Mouse (Mus musculus) G1E-ER4 (cell line): ENCODE results near the gene Fgd1. TPM values are rescaled to one million over a fixed set of nuclear protein-coding genes. Genes with fewer than 3 reads are reported as not detected.

Source experiments
- GATA1 ChIP-seq: IDR thresholded peaks from one replicate; pipeline ENCODE4 v1.8.0; 2012; ENCODE audit warnings: low read length, inconsistent platforms
- polyA plus RNA-seq: library from polyadenylated mRNA; stranded (reverse); fragments of >175 nt; gene quantifications from 2 replicates; pipeline ENCODE4 v1.2.3, GENCODE M21; 2012

The Fgd1 gene
- polyA plus RNA-seq, result not detected in 2 replicates

GRCm38 (mm10) chrX:151045850-151046249, at the start of gene Fgd1:
TSS of gene Fgd1 (plus strand) at chrX:151046150.
- no peak for TF ChIP-seq GATA1

DNA sequence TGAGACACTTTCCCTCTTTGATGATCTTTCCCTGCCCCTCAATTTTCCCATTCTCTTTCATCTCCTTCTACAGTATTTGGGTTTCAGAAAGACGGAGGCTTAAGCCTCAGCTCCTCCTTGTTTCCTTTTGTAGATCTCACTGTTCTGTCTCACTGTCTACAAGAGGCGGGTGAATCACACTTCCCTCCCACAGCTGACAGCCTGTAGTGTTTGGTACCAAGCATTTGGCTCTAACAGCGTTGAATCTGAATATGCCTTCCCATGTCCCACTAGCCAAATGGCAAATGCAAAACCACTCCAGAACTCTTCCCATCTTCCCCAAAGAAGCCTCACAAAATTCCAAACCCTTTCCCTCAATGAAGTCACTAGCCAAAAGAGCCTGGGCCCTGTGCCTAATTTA, 49.2 kb upstream of the Fgd1 start:
- TF ChIP-seq GATA1, result no peak

DNA sequence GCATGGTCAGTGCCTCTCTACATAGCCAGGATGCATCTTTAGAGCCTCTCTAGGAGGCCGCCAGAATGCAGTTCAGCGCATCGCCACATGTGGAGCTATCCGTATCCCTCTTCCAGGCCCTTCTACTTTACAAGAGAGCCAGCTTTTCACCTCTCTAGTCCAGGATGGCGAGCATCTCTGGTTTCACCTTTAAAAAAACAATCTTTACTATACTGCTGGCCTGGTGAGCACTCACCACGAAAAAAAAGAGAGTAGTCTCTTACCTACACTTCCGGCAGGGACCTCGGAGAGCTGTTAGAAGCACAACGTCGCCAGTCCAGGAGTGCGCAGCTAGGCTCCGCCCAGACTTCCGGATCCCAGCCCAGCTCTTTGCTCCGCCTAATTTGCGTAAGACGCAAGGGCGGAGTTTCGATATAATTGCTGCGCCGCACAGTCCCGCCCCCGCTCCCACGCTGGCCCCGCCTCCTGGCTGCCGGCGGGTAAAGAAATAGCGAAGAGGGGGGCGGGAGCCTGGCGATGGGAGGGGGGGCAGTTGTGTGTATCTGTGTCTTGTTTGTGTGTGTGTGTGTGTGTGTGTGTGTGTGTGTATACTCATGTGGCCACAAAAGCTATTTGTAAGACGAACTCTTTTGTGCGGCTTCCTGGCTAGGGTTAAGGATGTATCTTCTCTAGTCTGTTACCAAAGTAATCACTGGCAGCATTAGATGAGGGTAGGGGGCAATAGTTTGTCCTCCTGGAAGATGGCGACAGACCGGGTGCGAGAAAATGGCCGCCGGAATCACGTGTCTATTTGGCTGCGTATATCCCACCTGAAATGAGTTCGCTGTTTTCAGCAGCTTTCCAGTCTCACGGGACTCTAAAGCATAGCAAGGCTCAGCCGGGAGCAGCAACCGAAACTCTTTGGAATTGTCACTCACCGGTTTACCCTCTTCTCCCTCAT, 28.7 kb upstream of the Fgd1 start, which contains the start of gene Gnl3l:
TSS of gene Gnl3l (minus strand) at position 385 of the 940 bp plus-strand sequence.
- no peak for TF ChIP-seq GATA1

- TF ChIP-seq GATA1, result no peak
Observed at GRCm38 (mm10) chrX:151017897-151018296, 28.1 kb upstream of the Fgd1 start.

DNA sequence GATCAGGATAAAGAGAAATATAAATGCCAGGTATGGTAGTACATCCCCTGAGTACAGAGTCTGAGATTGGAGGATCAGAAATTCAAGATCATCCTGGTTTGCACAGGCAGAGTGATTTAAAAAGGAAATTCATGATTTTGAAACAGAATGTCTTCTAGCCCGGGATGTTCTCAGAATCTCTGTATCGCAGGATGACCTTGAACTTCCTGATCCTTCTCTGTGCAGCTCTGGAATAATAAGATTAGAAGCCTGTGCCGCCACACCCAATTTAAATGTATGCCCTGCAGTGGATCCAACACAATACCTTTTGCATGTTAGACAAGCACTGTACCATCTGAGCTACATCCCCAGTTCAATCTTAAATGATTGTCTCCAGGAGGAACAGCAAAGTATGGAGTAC, 27.2 kb upstream of the Fgd1 start:
- no peak for TF ChIP-seq GATA1

DNA sequence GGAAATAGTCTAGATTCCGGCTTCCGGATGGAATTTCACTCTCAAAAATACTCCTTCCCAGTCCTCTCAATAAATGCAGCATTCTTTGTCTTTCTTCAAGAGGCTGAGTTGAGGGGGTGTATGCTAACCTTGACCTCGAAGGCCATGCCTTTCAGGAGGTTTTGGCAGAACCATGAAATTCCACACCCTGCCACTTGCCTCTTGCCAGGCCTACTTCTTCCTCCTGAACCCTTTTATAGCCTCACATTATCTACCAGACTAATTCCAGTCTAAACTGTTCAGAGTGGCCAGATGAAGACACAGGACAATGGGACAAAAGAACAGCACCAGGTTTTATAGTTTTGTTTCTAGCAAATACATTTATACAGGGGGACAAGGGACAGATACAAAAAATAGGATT, 14.6 kb upstream of the Fgd1 start:
- no peak for TF ChIP-seq GATA1

DNA sequence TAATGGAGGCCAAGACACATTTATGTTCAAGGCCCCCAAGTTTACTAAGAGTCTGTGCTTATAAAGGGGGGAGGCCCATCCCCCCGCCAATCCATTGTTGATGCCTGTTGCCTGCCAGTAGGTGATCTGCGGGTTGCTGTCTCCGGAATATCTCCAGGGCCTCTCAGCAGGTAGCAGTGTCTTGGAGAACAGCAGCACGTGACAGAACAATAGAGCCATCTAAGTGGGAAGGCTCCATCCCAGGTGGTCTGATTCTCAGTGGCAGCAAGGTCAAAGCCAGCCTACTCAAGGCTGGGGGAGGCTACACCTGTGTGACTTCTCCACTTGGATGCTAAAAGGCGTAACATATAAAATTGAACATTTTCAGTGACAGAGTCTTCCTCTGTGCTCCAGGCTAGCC, 4.7 kb upstream of the Fgd1 start:
- TF ChIP-seq GATA1, result no peak

DNA sequence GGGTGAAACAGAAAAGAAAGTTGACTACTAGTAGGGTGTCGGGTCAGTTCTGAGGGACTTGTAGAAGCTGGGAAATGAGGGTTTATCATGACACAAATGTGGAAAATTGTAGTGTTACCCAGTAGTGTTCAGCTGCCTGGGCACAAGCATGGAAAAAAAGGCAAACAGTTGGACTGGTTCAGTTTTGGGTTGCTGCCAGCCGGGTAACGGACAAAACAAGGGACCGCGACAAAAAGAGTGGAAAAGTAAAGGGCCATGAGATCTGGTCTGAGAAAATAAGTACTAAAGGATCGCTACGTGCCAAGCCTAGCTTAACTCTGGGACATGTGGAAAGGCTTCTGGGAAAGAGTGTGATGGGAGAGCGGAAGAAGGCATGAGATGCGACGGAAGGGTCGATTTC, 371 bp downstream of the Fgd1 start:
- no peak for TF ChIP-seq GATA1

DNA sequence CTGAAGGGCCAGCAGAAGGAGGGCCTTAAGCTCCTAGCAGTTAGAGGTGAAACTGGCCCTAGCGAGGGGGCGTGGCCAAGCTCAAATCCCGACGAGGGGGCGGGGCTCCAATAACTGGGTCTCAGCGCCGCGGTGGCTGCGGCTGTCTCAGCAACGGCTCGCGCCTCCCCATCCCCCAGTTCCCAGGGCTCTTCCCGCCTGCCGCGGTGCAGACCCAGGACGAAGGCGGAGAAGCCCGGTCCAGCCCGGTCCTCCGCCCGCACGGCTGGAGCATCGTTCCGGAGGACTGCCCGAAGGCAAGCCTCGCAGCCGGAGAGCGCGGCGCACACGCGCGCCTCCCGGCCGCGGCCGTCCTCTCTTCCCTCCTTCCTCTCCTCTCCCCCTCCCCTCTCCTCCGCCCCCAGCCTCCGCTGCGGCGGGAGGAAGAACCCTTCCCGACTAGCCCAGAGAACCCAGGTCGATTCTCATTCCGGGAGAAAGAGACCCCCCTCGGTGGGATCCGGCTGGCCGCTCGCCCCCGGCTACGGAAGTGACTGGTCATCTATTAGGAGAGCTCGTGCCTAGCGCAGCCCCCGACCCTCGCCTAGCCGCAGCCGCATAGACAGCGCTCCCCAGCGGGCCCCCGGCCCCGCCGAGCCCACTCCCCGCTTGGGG, 954 bp downstream of the Fgd1 start:
- no peak for TF ChIP-seq GATA1

DNA sequence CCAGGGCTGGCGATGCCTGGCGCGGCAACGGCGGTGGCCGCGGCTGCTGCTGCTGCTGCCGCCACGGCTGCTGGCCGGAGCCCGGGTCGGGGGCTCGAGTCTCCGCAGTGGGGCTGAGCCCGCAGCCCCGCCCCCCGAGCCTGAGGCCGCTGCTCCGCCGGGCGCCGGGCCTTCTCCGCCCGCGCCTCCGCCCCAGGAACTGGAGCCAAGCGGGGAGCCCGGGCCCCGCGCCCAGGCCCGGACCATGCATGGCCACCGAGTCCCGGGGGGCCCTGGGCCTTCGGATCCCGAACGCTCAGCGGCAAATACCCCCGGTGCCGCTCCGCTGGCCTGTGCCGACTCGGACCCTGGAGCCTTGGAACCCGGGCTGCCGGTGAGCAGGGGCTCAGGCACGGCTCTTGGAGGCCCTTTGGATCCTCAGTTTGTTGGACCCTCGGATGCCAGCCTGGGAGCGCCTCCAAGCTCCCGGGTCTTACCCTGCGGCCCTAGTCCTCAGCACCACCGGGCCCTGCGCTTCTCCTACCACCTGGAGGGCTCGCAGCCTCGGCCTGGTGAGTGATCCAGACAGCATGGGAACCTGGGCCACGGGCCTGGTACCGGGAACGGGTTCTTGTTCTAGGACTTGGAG, 1.6 kb downstream of the Fgd1 start:
- TF ChIP-seq GATA1, result no peak

DNA sequence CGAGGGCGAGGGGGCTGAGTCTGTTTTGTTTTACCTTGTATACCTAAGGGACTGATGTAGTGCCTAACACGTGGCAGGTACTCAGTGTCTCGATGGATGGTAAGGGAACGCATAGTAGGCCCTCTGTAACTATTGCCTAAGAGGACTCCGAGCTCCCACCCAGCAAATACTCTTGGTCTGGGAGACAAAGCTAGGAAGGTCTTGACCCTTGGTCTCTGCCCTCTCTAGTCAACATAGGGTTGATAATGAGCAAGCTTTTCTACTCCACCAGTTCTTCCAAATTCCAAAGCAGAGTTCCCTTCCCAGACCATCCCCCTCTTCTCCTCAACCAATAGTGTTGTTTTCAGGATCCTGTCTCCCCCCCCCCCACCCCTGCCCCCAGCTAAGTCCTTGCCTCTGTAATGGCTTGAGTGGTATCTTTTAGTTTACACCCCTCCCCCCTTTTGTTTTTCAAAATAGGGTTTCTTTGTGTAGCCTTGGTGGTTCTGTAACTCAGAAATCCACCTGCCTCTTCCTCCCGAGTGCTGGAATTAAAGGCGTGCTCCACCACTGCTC, 3.8 kb downstream of the Fgd1 start:
- TF ChIP-seq GATA1, result no peak

- no peak for TF ChIP-seq GATA1
Observed at GRCm38 (mm10) chrX:151050337-151050736, 4.4 kb downstream of the Fgd1 start.

DNA sequence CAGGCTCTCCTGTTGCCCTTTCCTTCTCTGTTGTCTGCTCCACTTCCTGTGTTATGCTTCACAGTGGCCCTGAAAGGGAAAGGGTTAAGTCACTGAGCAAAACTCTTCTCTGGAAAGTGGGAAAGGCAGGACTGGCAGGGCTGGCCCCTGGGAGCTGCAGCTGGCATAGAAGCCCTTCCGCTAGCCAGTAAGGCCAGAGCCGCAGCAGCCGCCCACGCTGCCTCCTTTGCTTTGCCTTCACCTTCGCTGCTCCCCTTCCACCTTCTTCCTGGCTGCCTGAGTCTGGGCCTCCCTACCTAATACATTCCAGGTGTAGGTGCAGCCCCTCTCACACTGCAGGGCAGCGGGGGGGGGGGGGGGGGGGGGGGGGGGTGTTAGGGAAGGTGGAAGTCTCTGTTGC, 8.5 kb downstream of the Fgd1 start:
- no peak for TF ChIP-seq GATA1

- no peak for TF ChIP-seq GATA1
Observed at GRCm38 (mm10) chrX:151055559-151055958, 9.6 kb downstream of the Fgd1 start.

DNA sequence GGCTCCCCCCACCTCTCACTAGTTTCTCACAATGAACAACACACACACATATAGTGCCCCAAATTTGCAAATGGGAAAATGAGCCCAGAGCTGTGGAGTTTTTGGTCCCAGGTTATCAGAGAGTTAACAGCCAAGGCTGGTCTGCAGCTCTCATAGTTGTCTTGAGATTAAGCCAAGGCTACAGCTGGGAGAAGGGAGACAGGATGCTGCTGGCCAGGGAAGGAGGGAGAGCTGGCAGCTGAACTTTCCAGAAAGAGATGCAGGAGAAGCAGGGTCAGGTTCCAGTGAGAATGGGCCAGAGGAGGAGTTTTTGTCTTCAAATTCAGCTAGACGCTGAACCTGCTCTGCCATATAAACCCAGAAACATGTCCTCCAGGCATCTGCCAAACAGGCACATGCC, 13.4 kb downstream of the Fgd1 start:
- TF ChIP-seq GATA1, result no peak
